Mouse (Mus musculus): Measurements from ENCODE around the gene Olfr181. TPM values are rescaled to one million over a fixed set of nuclear protein-coding genes. Genes with fewer than 3 reads are reported as not detected.

Olfr181 gene
- not detected in 2 replicates for polyA plus RNA-seq (2014; fragmentation: Nextera tagmentation; extraction: Ambion mirVana)

GRCm38 (mm10) chr16:58928655-58929054 lies at the start of gene Olfr181:
TSS of gene Olfr181 (minus strand) at chr16:58928755.
- no peak for ATAC-seq (replicated peaks; ENCODE audit: insufficient number of reproducible peaks, low FRiP score, low TSS enrichment, low read depth)
- H3K9me3 ChIP-seq (replicated peaks; ENCODE audit: control insufficient read depth, low read length), result no peaks in the 10 kb centered on the region

GRCm38 (mm10) chr16:58929292-58929691 lies 737 bp upstream of the Olfr181 start, which contains the start of gene Olfr180:
TSS of gene Olfr180 (minus strand) at chr16:58929392.
- H3K9ac ChIP-seq (replicated peaks; ENCODE audit: low read length), result no peak within 1 kb of the TSS
- no peak for ATAC-seq (replicated peaks; ENCODE audit: insufficient number of reproducible peaks, low FRiP score, low TSS enrichment, low read depth)
- WGBS, result 84% methylated on average over 4 of the region's 4 CpGs
- no peak for DNase-seq (ENCODE audit: low spot score)
- H3K27ac ChIP-seq (replicated peaks; ENCODE audit: low read depth, low read length), result no peak within 1 kb of the TSS
- no peaks in the 10 kb centered on the region for H3K4me1 ChIP-seq (ENCODE audit: control insufficient read depth, insufficient read depth, low read length)
- no peak within 1 kb of the TSS for H3K4me2 ChIP-seq (ENCODE audit: low read depth, low read length)
- H3K36me3 ChIP-seq (replicated peaks; ENCODE audit: control insufficient read depth, insufficient read depth, low read depth, low read length), result no peaks in the 10 kb centered on the region
- no peak within 1 kb of the TSS for H3K4me3 ChIP-seq (ENCODE audit: low read depth, low read length)
- H3K9me3 ChIP-seq (replicated peaks; ENCODE audit: control insufficient read depth, low read length), result no peaks in the 10 kb centered on the region
- no peaks in the 10 kb centered on the region for H3K27me3 ChIP-seq (ENCODE audit: control insufficient read depth, insufficient read depth, low read length)

More at GRCm38 (mm10) chr16:58928655-58929054, at the start of gene Olfr181:
- DNase-seq (ENCODE audit: low spot score), result no peak
- Histone ChIP-seq H3K36me3 (replicated peaks; ENCODE audit: control insufficient read depth, insufficient read depth, low read depth, low read length) (no peaks in the 10 kb centered on the region), H3K4me1 (ENCODE audit: control insufficient read depth, insufficient read depth, low read length) (no peaks in the 10 kb centered on the region), H3K27me3 (ENCODE audit: control insufficient read depth, insufficient read depth, low read length) (no peaks in the 10 kb centered on the region), H3K27ac (replicated peaks; ENCODE audit: low read depth, low read length) (no peak within 1 kb of the TSS), H3K9ac (replicated peaks; ENCODE audit: low read length) (no peak within 1 kb of the TSS), H3K4me2 (ENCODE audit: low read depth, low read length) (no peak within 1 kb of the TSS), H3K4me3 (ENCODE audit: low read depth, low read length) (no peak within 1 kb of the TSS)
- WGBS, result 69% methylated on average over 1 of the region's 1 CpGs

- ATAC-seq (replicated peaks; ENCODE audit: insufficient number of reproducible peaks, low FRiP score, low TSS enrichment, low read depth), result no peak
- WGBS, result 88% methylated on average over 3 of the region's 3 CpGs
- H3K4me1 ChIP-seq (ENCODE audit: control insufficient read depth, insufficient read depth, low read length), result no peaks in the 10 kb centered on the region
- H3K36me3 ChIP-seq (replicated peaks; ENCODE audit: control insufficient read depth, insufficient read depth, low read depth, low read length), result no peaks in the 10 kb centered on the region
- no peak within 1 kb of the TSS for H3K27ac ChIP-seq (replicated peaks; ENCODE audit: low read depth, low read length)
- no peaks in the 10 kb centered on the region for H3K9me3 ChIP-seq (replicated peaks; ENCODE audit: control insufficient read depth, low read length)
- no peak within 1 kb of the TSS for H3K4me3 ChIP-seq (ENCODE audit: low read depth, low read length)
- H3K4me2 ChIP-seq (ENCODE audit: low read depth, low read length), result no peak within 1 kb of the TSS
- H3K9ac ChIP-seq (replicated peaks; ENCODE audit: low read length), result no peak within 1 kb of the TSS
- no peak for DNase-seq (ENCODE audit: low spot score)
- H3K27me3 ChIP-seq (ENCODE audit: control insufficient read depth, insufficient read depth, low read length), result no peaks in the 10 kb centered on the region
Observed at GRCm38 (mm10) chr16:58891963-58892362, 36.6 kb downstream of the Olfr181 start, which contains the start of gene Olfr178. TSS of gene Olfr178 (minus strand) at chr16:58892063.

- Histone ChIP-seq H3K27me3 (ENCODE audit: control insufficient read depth, insufficient read depth, low read length) (no peaks in the 10 kb centered on the region), H3K4me3 (ENCODE audit: low read depth, low read length) (no peak overlapping the region), H3K9ac (replicated peaks; ENCODE audit: low read length) (no peak overlapping the region), H3K4me1 (ENCODE audit: control insufficient read depth, insufficient read depth, low read length) (no peaks in the 10 kb centered on the region), H3K36me3 (replicated peaks; ENCODE audit: control insufficient read depth, insufficient read depth, low read depth, low read length) (no peaks in the 10 kb centered on the region), H3K4me2 (ENCODE audit: low read depth, low read length) (no peak overlapping the region), H3K27ac (replicated peaks; ENCODE audit: low read depth, low read length) (no peak overlapping the region), H3K9me3 (replicated peaks; ENCODE audit: control insufficient read depth, low read length) (no peaks in the 10 kb centered on the region)
- WGBS, result 89% methylated on average over 2 of the region's 2 CpGs
- DNase-seq (ENCODE audit: low spot score), result no peak
- no peak for ATAC-seq (replicated peaks; ENCODE audit: insufficient number of reproducible peaks, low FRiP score, low TSS enrichment, low read depth)
Observed at GRCm38 (mm10) chr16:58884416-58884815, 44.1 kb downstream of the Olfr181 start.

Other genes with a start within 250 kb of the Olfr181 start
- not detected in 2 replicates for gene Gpr15, start 209.7 kb downstream of the Olfr181 start, polyA plus RNA-seq (2014; fragmentation: Nextera tagmentation; extraction: Ambion mirVana)
- 143 and 145 TPM in 2 replicates for gene Cldnd1, start 200.8 kb downstream of the Olfr181 start, polyA plus RNA-seq (2014; fragmentation: Nextera tagmentation; extraction: Ambion mirVana)
- gene Olfr172, start 165.6 kb downstream of the Olfr181 start, polyA plus RNA-seq (2014; fragmentation: Nextera tagmentation; extraction: Ambion mirVana), result not detected in 2 replicates
- 0.11 TPM in 1 of 2 replicates, not detected in the other for gene Olfr173, start 128.5 kb downstream of the Olfr181 start, polyA plus RNA-seq (2014; fragmentation: Nextera tagmentation; extraction: Ambion mirVana)
- not detected in 2 replicates for gene Olfr175-ps1, start 102.0 kb downstream of the Olfr181 start, polyA plus RNA-seq (2014; fragmentation: Nextera tagmentation; extraction: Ambion mirVana)
- gene Olfr177, start 54.0 kb downstream of the Olfr181 start, polyA plus RNA-seq (2014; fragmentation: Nextera tagmentation; extraction: Ambion mirVana), result not detected in 2 replicates
- not detected in 2 replicates for gene Olfr178, start 36.7 kb downstream of the Olfr181 start, polyA plus RNA-seq (2014; fragmentation: Nextera tagmentation; extraction: Ambion mirVana)
- gene Olfr180, start 637 bp upstream of the Olfr181 start, polyA plus RNA-seq (2014; fragmentation: Nextera tagmentation; extraction: Ambion mirVana), result not detected in 2 replicates
- not detected in 2 replicates for gene Olfr183, start 66.6 kb upstream of the Olfr181 start, polyA plus RNA-seq (2014; fragmentation: Nextera tagmentation; extraction: Ambion mirVana)
- gene Olfr186, start 101.5 kb upstream of the Olfr181 start, polyA plus RNA-seq (2014; fragmentation: Nextera tagmentation; extraction: Ambion mirVana), result not detected in 2 replicates
- not detected in 2 replicates for gene Olfr187, start 111.0 kb upstream of the Olfr181 start, polyA plus RNA-seq (2014; fragmentation: Nextera tagmentation; extraction: Ambion mirVana)
- gene Olfr190, start 149.2 kb upstream of the Olfr181 start, polyA plus RNA-seq (2014; fragmentation: Nextera tagmentation; extraction: Ambion mirVana), result not detected in 2 replicates
- gene Olfr191, start 161.1 kb upstream of the Olfr181 start, polyA plus RNA-seq (2014; fragmentation: Nextera tagmentation; extraction: Ambion mirVana), result not detected in 2 replicates
- gene Olfr193, start 183.1 kb upstream of the Olfr181 start, polyA plus RNA-seq (2014; fragmentation: Nextera tagmentation; extraction: Ambion mirVana), result not detected in 2 replicates
- gene Olfr194, start 192.3 kb upstream of the Olfr181 start, polyA plus RNA-seq (2014; fragmentation: Nextera tagmentation; extraction: Ambion mirVana), result not detected in 2 replicates
- gene Olfr195, start 218.3 kb upstream of the Olfr181 start, polyA plus RNA-seq (2014; fragmentation: Nextera tagmentation; extraction: Ambion mirVana), result not detected in 2 replicates
- gene Olfr196, start 241.7 kb upstream of the Olfr181 start, polyA plus RNA-seq (2014; fragmentation: Nextera tagmentation; extraction: Ambion mirVana), result not detected in 2 replicates

All from embryonic facial prominence, embryonic 11.5 days (tissue).